Comparison of ENCODE assay signal across 10 mouse cellular contexts in the genomic region with DNA sequence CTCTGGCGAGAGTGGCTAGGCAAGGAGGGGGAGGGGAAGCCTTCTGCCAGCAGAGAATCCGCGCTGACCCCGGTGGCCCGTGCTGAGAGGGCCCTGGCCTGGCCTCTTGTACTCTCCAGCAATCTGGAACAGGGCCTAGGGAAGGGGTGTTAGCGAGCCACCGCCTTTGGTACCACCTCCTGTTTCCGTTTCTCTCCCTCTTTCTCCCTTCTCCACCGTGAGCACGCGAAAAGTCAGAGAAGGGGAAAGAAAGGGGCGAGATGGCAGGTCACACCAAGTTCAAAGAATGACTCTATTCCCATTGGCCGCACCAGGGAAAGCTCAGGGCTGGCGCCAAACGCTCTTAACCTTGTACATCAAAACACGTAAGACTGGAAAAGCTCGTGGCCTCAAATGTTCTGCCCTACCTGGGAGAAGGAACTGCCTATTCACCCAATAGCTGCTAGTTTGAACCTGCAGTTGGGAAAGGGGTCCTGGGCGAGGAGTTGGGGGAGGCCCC. TPM values are rescaled to one million over a fixed set of nuclear protein-coding genes. Genes with fewer than 3 reads are reported as not detected.
DNase-seq lines count a peak whose midpoint lies in the region; ATAC-seq and TF ChIP-seq lines count a peak whose summit lies in the region.
"Had no signal": no experiment of that assay in that cellular context is flagged by ENCODE, and none has a peak within 500 bp of the region (broad histone marks: within the 10 kb centered on the region; RNA-seq: fewer than 3 reads in every experiment).

No protein-coding gene starts in this region.

- H3K27ac ChIP-seq in forebrain, embryonic 10.5 days = peak overlapping the region; percentile 84; the same call in 1 of the 2 replicates
- no peak overlapping the region for H3K27ac ChIP-seq in forebrain, postnatal 0 days (ENCODE audit: low read depth, low read length)
- H3K27ac ChIP-seq in lung, postnatal 0 days (ENCODE audit: low read length) = peak overlapping the region; percentile 95
- H3K27ac ChIP-seq in limb, embryonic 11.5 days (replicated peaks; ENCODE audit: low read depth, low read length) = peak overlapping the region; percentile 91
- H3K27ac ChIP-seq in stomach, embryonic 14.5 days (ENCODE audit: low read length) = peak overlapping the region; percentile 94; the same call in 1 of the 2 replicates

- TF ChIP-seq CTCF in forebrain, postnatal 0 days (IDR thresholded peaks at IDR 0.05; ENCODE audit: low read depth) = no peak
- TF ChIP-seq CTCF in lung, postnatal 0 days (IDR thresholded peaks at IDR 0.05) = no peak
- no peak for TF ChIP-seq CTCF in lung, adult 2 months (IDR thresholded peaks at IDR 0.05; ENCODE audit: insufficient read depth, low read length)

- ATAC-seq in forebrain, postnatal 0 days = no peak
- no peak for ATAC-seq in lung, postnatal 0 days
- no peak for ATAC-seq in limb, embryonic 11.5 days (ENCODE audit: insufficient number of reproducible peaks, low FRiP score, low TSS enrichment, low read depth)
- no peak for ATAC-seq in stomach, embryonic 14.5 days (ENCODE audit: insufficient number of reproducible peaks, insufficient read depth, low FRiP score, low read depth)
- ATAC-seq: midbrain, embryonic 16.5 days had no signal

- peaks cover 100% of the 10 kb centered on the region for H3K27me3 ChIP-seq in forebrain, embryonic 10.5 days (ENCODE audit: poor library complexity, severe bottlenecking)
- H3K27me3 ChIP-seq in forebrain, postnatal 0 days (ENCODE audit: insufficient read depth, low read length) = peaks cover 90% of the 10 kb centered on the region
- H3K27me3 ChIP-seq in lung, postnatal 0 days (replicated peaks; ENCODE audit: insufficient read depth, low read length) = peaks cover 8% of the 10 kb centered on the region
- H3K27me3 ChIP-seq in limb, embryonic 11.5 days (ENCODE audit: control insufficient read depth, insufficient read depth, low read length) = peaks cover 67% of the 10 kb centered on the region
- peaks cover 27% of the 10 kb centered on the region for H3K27me3 ChIP-seq in stomach, embryonic 14.5 days (ENCODE audit: control insufficient read depth, insufficient read depth, low read length)

- no peak for DNase-seq in forebrain, embryonic 10.5 days (ENCODE audit: extremely low spot score, low spot score)
- DNase-seq in forebrain, postnatal 0 days = no peak
- DNase-seq in lung, postnatal 0 days (ENCODE audit: low spot score) = peak; percentile 27
- no peak for DNase-seq in lung, adult 2 months
- DNase-seq in limb, embryonic 11.5 days (ENCODE audit: low spot score) = peak; percentile 62
- DNase-seq in layer of hippocampus, postnatal 10 days (ENCODE audit: low spot score in 2 of 2) = no peak
- DNase-seq in c-Kit-positive CD71-positive TER-119-positive erythroid progenitor cells, embryonic 14.5 days (ENCODE audit: low spot score) = no peak
- DNase-seq: kidney, postnatal 14 days had no signal

- TF ChIP-seq POLR2A in lung, adult 2 months (IDR thresholded peaks at IDR 0.05; ENCODE audit: borderline replicate concordance, extremely low read depth, low read depth, low read length) = no peak

- H3K9me3 ChIP-seq in forebrain, embryonic 10.5 days = no peaks in the 10 kb centered on the region
- H3K9me3 ChIP-seq in forebrain, postnatal 0 days (ENCODE audit: low read length) = no peaks in the 10 kb centered on the region
- H3K9me3 ChIP-seq in lung, postnatal 0 days (ENCODE audit: low read length) = no peaks in the 10 kb centered on the region
- no peaks in the 10 kb centered on the region for H3K9me3 ChIP-seq in limb, embryonic 11.5 days (ENCODE audit: control insufficient read depth, low read length)
- no peaks in the 10 kb centered on the region for H3K9me3 ChIP-seq in stomach, embryonic 14.5 days (ENCODE audit: control insufficient read depth, low read depth, low read length)

- peak overlapping the region; percentile 53 for H3K4me3 ChIP-seq in forebrain, embryonic 10.5 days
- no peak overlapping the region for H3K4me3 ChIP-seq in forebrain, postnatal 0 days (ENCODE audit: low read depth, low read length)
- H3K4me3 ChIP-seq in lung, postnatal 0 days (ENCODE audit: low read depth, low read length) = peak overlapping the region; percentile 59
- no peak overlapping the region for H3K4me3 ChIP-seq in lung, adult 2 months (replicated peaks; ENCODE audit: extremely low read depth, low read depth, low read length)
- H3K4me3 ChIP-seq in limb, embryonic 11.5 days (ENCODE audit: low read depth, low read length) = peak overlapping the region; percentile 66
- H3K4me3 ChIP-seq in stomach, embryonic 14.5 days (ENCODE audit: low read depth, low read length) = peak overlapping the region; percentile 7; the same call in 1 of the 2 replicates

- H3K9ac ChIP-seq in forebrain, postnatal 0 days = no peak overlapping the region
- H3K9ac ChIP-seq in lung, postnatal 0 days (replicated peaks; ENCODE audit: low read depth) = peak overlapping the region; percentile 20; the same call in 1 of the 2 replicates
- H3K9ac ChIP-seq in limb, embryonic 11.5 days (ENCODE audit: low read length) = peak overlapping the region; percentile 53
- H3K9ac ChIP-seq in stomach, embryonic 14.5 days (replicated peaks; ENCODE audit: low read depth, low read length) = no peak overlapping the region

- no peak for TF ChIP-seq EP300 in lung, postnatal 0 days (IDR thresholded peaks at IDR 0.05)

- H3K36me3 ChIP-seq in forebrain, embryonic 10.5 days (replicated peaks) = no peaks in the 10 kb centered on the region
- no peaks in the 10 kb centered on the region for H3K36me3 ChIP-seq in forebrain, postnatal 0 days (ENCODE audit: insufficient read depth)
- H3K36me3 ChIP-seq in lung, postnatal 0 days (ENCODE audit: insufficient read depth, low read length) = no peaks in the 10 kb centered on the region
- H3K36me3 ChIP-seq in limb, embryonic 11.5 days (ENCODE audit: control insufficient read depth, insufficient read depth, low read length) = no peaks in the 10 kb centered on the region
- no peaks in the 10 kb centered on the region for H3K36me3 ChIP-seq in stomach, embryonic 14.5 days (ENCODE audit: control insufficient read depth, insufficient read depth, low read length)

- H3K4me1 ChIP-seq in forebrain, embryonic 10.5 days = peaks cover 49% of the 10 kb centered on the region
- H3K4me1 ChIP-seq in forebrain, postnatal 0 days (ENCODE audit: insufficient read depth) = no peaks in the 10 kb centered on the region
- H3K4me1 ChIP-seq in lung, postnatal 0 days (ENCODE audit: insufficient read depth, low read depth, low read length) = peaks cover 11% of the 10 kb centered on the region; the same call in 1 of the 2 replicates
- peaks cover 13% of the 10 kb centered on the region for H3K4me1 ChIP-seq in lung, adult 2 months (ENCODE audit: control insufficient read depth, insufficient read depth, low read length)
- peaks cover 25% of the 10 kb centered on the region for H3K4me1 ChIP-seq in limb, embryonic 11.5 days (ENCODE audit: control insufficient read depth, insufficient read depth, low read length)
- H3K4me1 ChIP-seq in stomach, embryonic 14.5 days (ENCODE audit: control insufficient read depth, insufficient read depth, low read length) = peaks cover 21% of the 10 kb centered on the region; the same call in 1 of the 2 replicates

- under 1% methylated on average over 18 of the region's 18 CpGs for WGBS in forebrain, embryonic 10.5 days
- 3% methylated on average over 15 of the region's 18 CpGs for WGBS in forebrain, postnatal 0 days
- WGBS in lung, postnatal 0 days = 25% methylated on average over 15 of the region's 18 CpGs
- whole genome bisulfite sequencing in lung, adult 2 months = 32% methylated on average over 17 of the region's 18 CpGs
- WGBS in limb, embryonic 11.5 days = 3% methylated on average over 14 of the region's 18 CpGs
- WGBS in stomach, embryonic 14.5 days = 26% methylated on average over 18 of the region's 18 CpGs

- H3K4me2 ChIP-seq in forebrain, postnatal 0 days (ENCODE audit: low read depth) = no peak overlapping the region
- H3K4me2 ChIP-seq in lung, postnatal 0 days (replicated peaks; ENCODE audit: low read depth, low read length) = peak overlapping the region; percentile 63
- peak overlapping the region; percentile 68 for H3K4me2 ChIP-seq in limb, embryonic 11.5 days (ENCODE audit: low read depth, severe bottlenecking)
- peak overlapping the region; percentile 82 for H3K4me2 ChIP-seq in stomach, embryonic 14.5 days (replicated peaks; ENCODE audit: low read depth, low read length)

RNA-seq across cellular contexts. Expression of gene Tbx3, which starts 1.5 kb away (rescaled TPM):
- polyA plus RNA-seq in forebrain, embryonic 10.5 days (2016; fragmentation: Nextera tagmentation; extraction: Ambion mirVana) = 10.6 and 13.9 TPM in 2 replicates
- total RNA-seq in forebrain, postnatal 0 days (2014; rRNA removed) = 1.5 and 2.9 TPM in 2 replicates
- 1.2 and 1.7 TPM in 2 replicates for polyA plus RNA-seq in forebrain, postnatal 0 days (2015; fragmentation: Nextera tagmentation; extraction: Ambion mirVana)
- 44.7 and 54.8 TPM in 2 replicates for polyA plus RNA-seq in lung, postnatal 0 days (2015; fragmentation: Nextera tagmentation; extraction: Ambion mirVana)
- 135 and 160 TPM in 2 replicates for polyA plus RNA-seq in lung, adult 2 months (2012; rRNA removed)
- 42.6 and 52.2 TPM in 2 replicates for polyA plus RNA-seq in limb, embryonic 11.5 days (2014; fragmentation: Nextera tagmentation; extraction: Ambion mirVana)
- 20.4 and 20.6 TPM in 2 replicates for polyA plus RNA-seq in stomach, embryonic 14.5 days (2014; fragmentation: Nextera tagmentation; extraction: Ambion mirVana)
- total RNA-seq in layer of hippocampus, postnatal 10 days (2021) = 1 to 10 TPM; 3.0 to 3.6 TPM

Comparison
In these comparisons a context has a peak if more than half of its experiments do, and no peak if none do; other contexts are left out.
1. DNase-seq: peak in lung, postnatal 0 days (single experiment) and limb, embryonic 11.5 days (single experiment); none in forebrain, embryonic 10.5 days (single experiment), forebrain, postnatal 0 days (single experiment), lung, adult 2 months (single experiment), layer of hippocampus, postnatal 10 days (0 of 2) and c-Kit-positive CD71-positive TER-119-positive erythroid progenitor cells, embryonic 14.5 days (single experiment).
2. H3K4me3 ChIP-seq: peak in forebrain, embryonic 10.5 days (single experiment), lung, postnatal 0 days (single experiment), limb, embryonic 11.5 days (single experiment) and stomach, embryonic 14.5 days (single experiment); none in forebrain, postnatal 0 days (single experiment) and lung, adult 2 months (single experiment).
3. H3K9ac ChIP-seq: peak in lung, postnatal 0 days (single experiment) and limb, embryonic 11.5 days (single experiment); none in forebrain, postnatal 0 days (single experiment) and stomach, embryonic 14.5 days (single experiment).